In genomic region chr13:113547807-113548426, GRCm38 (mm10) we compare ENCODE assay signal across 14 mouse cellular contexts.
"Had no signal": no experiment of that assay in that cellular context is flagged by ENCODE, and none has a peak within 500 bp of the region (broad histone marks: within the 10 kb centered on the region; RNA-seq: fewer than 3 reads in every experiment).

No protein-coding gene starts in this region.

- H3K36me3 ChIP-seq: kidney, embryonic 15.5 days; liver, embryonic 13.5 days; midbrain, embryonic 12.5 days; midbrain, embryonic 15.5 days had no signal

- H3K4me2 ChIP-seq: kidney, embryonic 15.5 days; liver, embryonic 13.5 days; lung, embryonic 14.5 days; midbrain, embryonic 12.5 days; midbrain, embryonic 15.5 days had no signal

- H3K9me3 ChIP-seq: kidney, embryonic 15.5 days; liver, embryonic 13.5 days; midbrain, embryonic 12.5 days; midbrain, embryonic 15.5 days had no signal

- H3K27ac ChIP-seq: kidney, embryonic 15.5 days; left cerebral cortex, adult 2 months; liver, embryonic 13.5 days; midbrain, embryonic 12.5 days; midbrain, embryonic 15.5 days had no signal

- H3K4me3 ChIP-seq: kidney, embryonic 15.5 days; left cerebral cortex, adult 2 months; liver, embryonic 13.5 days; midbrain, embryonic 12.5 days; midbrain, embryonic 15.5 days had no signal

- ATAC-seq: midbrain, embryonic 15.5 days had no signal

- DNase-seq: kidney, adult 8-10 months; kidney, postnatal 10 days; kidney, postnatal 36 days; layer of hippocampus, postnatal 36 days; liver, embryonic 13.5 days; lung, embryonic 14.5 days; lung, postnatal 10 days; lung, postnatal 36 days; thymus, adult 18-20 months; thymus, postnatal 36 days had no signal

- H3K9ac ChIP-seq: kidney, embryonic 15.5 days; liver, embryonic 13.5 days; lung, embryonic 14.5 days; midbrain, embryonic 12.5 days; midbrain, embryonic 15.5 days had no signal

- H3K27me3 ChIP-seq: kidney, embryonic 15.5 days; liver, embryonic 13.5 days; midbrain, embryonic 12.5 days; midbrain, embryonic 15.5 days had no signal

- H3K4me1 ChIP-seq: kidney, embryonic 15.5 days; liver, embryonic 13.5 days; midbrain, embryonic 12.5 days; midbrain, embryonic 15.5 days had no signal
